Mouse (Mus musculus) kidney, embryonic 14.5 days (tissue): ENCODE results near the gene Olfr452. TPM values are rescaled to one million over a fixed set of nuclear protein-coding genes. Genes with fewer than 3 reads are reported as not detected.
A peak's percentile ranks its signal among the peaks of the same experiment; 100 is the strongest.

Experiments
- ATAC-seq: fragments of 200-750 bp; cut with Nextera tagmentation; 2 replicates; pipeline ENCODE4 v1.8.0; 2017; ENCODE audit warnings: moderate number of reproducible peaks, mild to moderate bottlenecking, moderate TSS enrichment, moderate library complexity; ENCODE audit not compliant: low FRiP score, low TSS enrichment
- H3K27ac ChIP-seq: fragments of 300-500 bp; sonication (generic); 2 replicates; pipeline ENCODE4 v1.5.1; 2014; ENCODE audit warnings: low read depth, mild to moderate bottlenecking, low read length, moderate library complexity, mixed read lengths
- H3K27me3 ChIP-seq: fragments of 300-500 bp; sonication (generic); 2 replicates; pipeline ENCODE4 v1.6.1; 2014; ENCODE audit warnings: mild to moderate bottlenecking, low read length; ENCODE audit not compliant: control insufficient read depth, insufficient read depth
- H3K36me3 ChIP-seq: fragments of 300-500 bp; sonication (generic); 2 replicates; pipeline ENCODE4 v1.6.1; 2014; ENCODE audit warnings: low read length, mixed read lengths; ENCODE audit not compliant: control insufficient read depth, insufficient read depth
- H3K4me1 ChIP-seq: fragments of 300-500 bp; sonication (generic); 2 replicates; pipeline ENCODE4 v1.6.1; 2014; ENCODE audit warnings: low read length, mixed read lengths; ENCODE audit not compliant: control insufficient read depth, insufficient read depth
- H3K4me2 ChIP-seq: fragments of 300-500 bp; sonication (generic); replicated peaks from 2 replicates; pipeline ENCODE4 v1.6.1; 2014; ENCODE audit warnings: low read depth, mild to moderate bottlenecking, low read length
- H3K4me3 ChIP-seq: fragments of 300-500 bp; sonication (generic); 2 replicates; pipeline ENCODE4 v1.5.1; 2014; ENCODE audit warnings: mild to moderate bottlenecking, low read length
- H3K9ac ChIP-seq: fragments of 300-500 bp; sonication (generic); 2 replicates; pipeline ENCODE4 v1.6.1; 2014; ENCODE audit warnings: low read depth, mild to moderate bottlenecking, low read length, moderate library complexity
- H3K9me3 ChIP-seq: fragments of 300-500 bp; sonication (generic); 2 replicates; pipeline ENCODE4 v1.6.1; 2016; ENCODE audit warnings: low read length; ENCODE audit not compliant: control insufficient read depth
- WGBS: fragments of 180-500 bp; shearing (Covaris S2); extraction: QIAGEN DNeasy Blood & Tissue Kit; methylation state at CpG from one replicate; pipeline ENCODE4 v1.1.7; 2014; 5-methylcytosine and 5-hydroxymethylcytosine counted together
- polyA plus RNA-seq: library from polyadenylated mRNA; unstranded; fragments of >200 nt; fragmentation: Nextera tagmentation; extraction: Ambion mirVana; gene quantifications from 2 replicates; pipeline ENCODE4 v1.2.1, GENCODE M21; 2014

The Olfr452 gene
- polyA plus RNA-seq, result not detected in 2 replicates

GRCm38 (mm10) chr6:42784793-42785192, at the start of gene Olfr452:
TSS of gene Olfr452 (plus strand) at chr6:42785093.
- Histone ChIP-seq H3K9me3 (no peaks in the 10 kb centered on the region), H3K27me3 (no peaks in the 10 kb centered on the region), H3K9ac (no peak within 1 kb of the TSS), H3K36me3 (no peaks in the 10 kb centered on the region), H3K4me2 (no peak within 1 kb of the TSS), H3K4me1 (no peaks in the 10 kb centered on the region), H3K27ac (no peak within 1 kb of the TSS), H3K4me3 (no peak within 1 kb of the TSS)
- ATAC-seq, result no peak

- Histone ChIP-seq H3K9ac (no peak within 1 kb of the TSS), H3K4me2 (no peak within 1 kb of the TSS), H3K36me3 (no peaks in the 10 kb centered on the region), H3K27ac (no peak within 1 kb of the TSS), H3K4me1 (no peaks in the 10 kb centered on the region), H3K4me3 (no peak within 1 kb of the TSS), H3K27me3 (no peaks in the 10 kb centered on the region), H3K9me3 (no peaks in the 10 kb centered on the region)
- ATAC-seq, result no peak
- 98% methylated on average over 1 of the region's 1 CpGs for WGBS
These were observed 45.8 kb upstream of the Olfr452 start, which contains the start of gene Olfr453 for GRCm38 (mm10) chr6:42739071-42739470. TSS of gene Olfr453 (plus strand) at chr6:42739371.

- no peak overlapping the region for H3K4me3 ChIP-seq
- 61% methylated on average over 5 of the region's 5 CpGs for WGBS
- H3K4me1 ChIP-seq, result no peaks in the 10 kb centered on the region
- no peaks in the 10 kb centered on the region for H3K9me3 ChIP-seq
- no peak overlapping the region for H3K4me2 ChIP-seq
- no peak overlapping the region for H3K27ac ChIP-seq
- ATAC-seq, result no peak
- no peaks in the 10 kb centered on the region for H3K27me3 ChIP-seq
- no peak overlapping the region for H3K9ac ChIP-seq
- no peaks in the 10 kb centered on the region for H3K36me3 ChIP-seq
These were observed 42.6 kb upstream of the Olfr452 start for GRCm38 (mm10) chr6:42742303-42742702.

- H3K9me3 ChIP-seq, result no peaks in the 10 kb centered on the region
- no peak overlapping the region for H3K4me3 ChIP-seq
- ATAC-seq, result no peak
- no peak overlapping the region for H3K4me2 ChIP-seq
- H3K4me1 ChIP-seq, result no peaks in the 10 kb centered on the region
- no peaks in the 10 kb centered on the region for H3K36me3 ChIP-seq
- H3K27ac ChIP-seq, result no peak overlapping the region
- no peaks in the 10 kb centered on the region for H3K27me3 ChIP-seq
- H3K9ac ChIP-seq, result no peak overlapping the region
These were observed 37.0 kb upstream of the Olfr452 start for GRCm38 (mm10) chr6:42747846-42748245.

GRCm38 (mm10) chr6:42756104-42756503, 28.8 kb upstream of the Olfr452 start, which contains the start of gene Olfr38:
TSS of gene Olfr38 (plus strand) at chr6:42756404.
- Histone ChIP-seq H3K4me1 (no peaks in the 10 kb centered on the region), H3K4me2 (no peak within 1 kb of the TSS), H3K27ac (no peak within 1 kb of the TSS), H3K9me3 (no peaks in the 10 kb centered on the region), H3K36me3 (no peaks in the 10 kb centered on the region), H3K27me3 (no peaks in the 10 kb centered on the region), H3K9ac (no peak within 1 kb of the TSS), H3K4me3 (no peak within 1 kb of the TSS)
- ATAC-seq, result no peak
- 53% methylated on average over 1 of the region's 1 CpGs for WGBS

- H3K36me3 ChIP-seq, result no peaks in the 10 kb centered on the region
- H3K4me2 ChIP-seq, result no peak overlapping the region
- no peaks in the 10 kb centered on the region for H3K9me3 ChIP-seq
- WGBS, result 94% methylated on average over 1 of the region's 1 CpGs
- no peaks in the 10 kb centered on the region for H3K4me1 ChIP-seq
- H3K9ac ChIP-seq, result no peak overlapping the region
- H3K27ac ChIP-seq, result no peak overlapping the region
- no peak for ATAC-seq
- H3K4me3 ChIP-seq, result no peak overlapping the region
- no peaks in the 10 kb centered on the region for H3K27me3 ChIP-seq
These were observed 7.8 kb upstream of the Olfr452 start for GRCm38 (mm10) chr6:42777066-42777465.

- Histone ChIP-seq H3K4me1 (no peaks in the 10 kb centered on the region), H3K9me3 (no peaks in the 10 kb centered on the region), H3K4me3 (no peak overlapping the region), H3K36me3 (no peaks in the 10 kb centered on the region), H3K9ac (no peak overlapping the region), H3K4me2 (no peak overlapping the region), H3K27me3 (no peaks in the 10 kb centered on the region), H3K27ac (no peak overlapping the region)
- peak; percentile 28; the same call in 1 of the 2 replicates for ATAC-seq
- WGBS, result 36% methylated on average over 4 of the region's 4 CpGs
These were observed 5.5 kb downstream of the Olfr452 start for GRCm38 (mm10) chr6:42790247-42790948.

- WGBS, result 81% methylated on average over 9 of the region's 9 CpGs
- H3K27ac ChIP-seq, result no peak overlapping the region
- no peak overlapping the region for H3K9ac ChIP-seq
- H3K4me2 ChIP-seq, result no peak overlapping the region
- no peaks in the 10 kb centered on the region for H3K4me1 ChIP-seq
- H3K27me3 ChIP-seq, result no peaks in the 10 kb centered on the region
- H3K36me3 ChIP-seq, result no peaks in the 10 kb centered on the region
- no peak overlapping the region for H3K4me3 ChIP-seq
- no peaks in the 10 kb centered on the region for H3K9me3 ChIP-seq
- no peak for ATAC-seq
These were observed 6.2 kb downstream of the Olfr452 start for GRCm38 (mm10) chr6:42790949-42791556.

GRCm38 (mm10) chr6:42794982-42795381, 10.1 kb downstream of the Olfr452 start:
- H3K27me3 ChIP-seq, result no peaks in the 10 kb centered on the region
- no peak overlapping the region for H3K27ac ChIP-seq
- no peak overlapping the region for H3K9ac ChIP-seq
- no peaks in the 10 kb centered on the region for H3K36me3 ChIP-seq
- WGBS, result 81% methylated on average over 3 of the region's 3 CpGs
- H3K4me2 ChIP-seq, result no peak overlapping the region
- no peaks in the 10 kb centered on the region for H3K4me1 ChIP-seq
- H3K9me3 ChIP-seq, result no peaks in the 10 kb centered on the region
- no peak for ATAC-seq
- no peak overlapping the region for H3K4me3 ChIP-seq
